Mouse (Mus musculus) small intestine, adult 2 months (tissue): ENCODE measurements around the gene Sorl1.

Source experiments
- CTCF ChIP-seq: fragments of 200-500 bp; IDR thresholded peaks from 2 replicates; pipeline ENCODE4 v1.5.1; 2012; ENCODE audit warnings: low read depth, mild to moderate bottlenecking, control low read depth, inconsistent platforms, low read length, moderate library complexity, mixed read lengths; ENCODE audit not compliant: insufficient replicate concordance, insufficient read length; ENCODE audit errors: extremely low read depth
- POLR2A ChIP-seq: fragments of 200-500 bp; IDR thresholded peaks from 2 replicates; pipeline ENCODE4 v1.6.1; 2012; ENCODE audit warnings: low read depth, mild to moderate bottlenecking, control low read depth, inconsistent platforms, low read length, moderate library complexity

- TF ChIP-seq CTCF (no peak), POLR2A (no peak)
Measured at GRCm38 (mm10) chr9:42091561-42091960, 32.5 kb downstream of the Sorl1 start.
